Mouse (Mus musculus) lung, embryonic 15.5 days (tissue): ENCODE data around the gene Snx9. TPM values are rescaled to one million over a fixed set of nuclear protein-coding genes. Genes with fewer than 3 reads are reported as not detected.

Source experiments
- ATAC-seq: fragments of 200-750 bp; cut with Nextera tagmentation; 2 replicates; pipeline ENCODE4 v1.8.0; 2017; ENCODE audit warnings: moderate number of reproducible peaks, borderline replicate concordance; ENCODE audit not compliant: low FRiP score, low TSS enrichment; ENCODE audit errors: extremely low read depth
- H3K27ac ChIP-seq: fragments of 300-500 bp; sonication (generic); 2 replicates; pipeline ENCODE4 v1.5.1; 2015; ENCODE audit warnings: moderate library complexity, mild to moderate bottlenecking, inconsistent platforms
- H3K27me3 ChIP-seq: fragments of 300-500 bp; sonication (generic); 2 replicates; pipeline ENCODE4 v1.6.1; 2015; ENCODE audit warnings: inconsistent platforms
- H3K36me3 ChIP-seq: fragments of 300-500 bp; sonication (generic); 2 replicates; pipeline ENCODE4 v1.6.1; 2015; ENCODE audit warnings: inconsistent platforms
- H3K4me1 ChIP-seq: fragments of 300-500 bp; sonication (generic); 2 replicates; pipeline ENCODE4 v1.6.1; 2015; ENCODE audit warnings: inconsistent platforms
- H3K4me2 ChIP-seq: fragments of 300-500 bp; sonication (generic); 2 replicates; pipeline ENCODE4 v1.6.1; 2015; ENCODE audit warnings: inconsistent platforms, mild to moderate bottlenecking, moderate library complexity
- H3K4me3 ChIP-seq: fragments of 300-500 bp; sonication (generic); 2 replicates; pipeline ENCODE4 v1.5.1; 2015; ENCODE audit warnings: mild to moderate bottlenecking, inconsistent platforms
- H3K9ac ChIP-seq: fragments of 300-500 bp; sonication (generic); 2 replicates; pipeline ENCODE4 v1.6.1; 2015; ENCODE audit warnings: inconsistent platforms
- H3K9me3 ChIP-seq: fragments of 300-500 bp; sonication (generic); 2 replicates; pipeline ENCODE4 v1.6.1; 2016; ENCODE audit warnings: inconsistent platforms
- WGBS: fragments of 180-500 bp; shearing (Covaris S2); methylation state at CpG from one replicate; pipeline ENCODE4 v1.1.7; 2015; 5-methylcytosine and 5-hydroxymethylcytosine counted together
- polyA plus RNA-seq: library from polyadenylated mRNA; unstranded; fragments of >200 nt; fragmentation: Nextera tagmentation; extraction: Ambion mirVana; gene quantifications from 2 replicates; pipeline ENCODE4 v1.2.1, GENCODE M21; 2015

Snx9 gene
- polyA plus RNA-seq, 1 experiment from 2014 or later = 29.5 TPM

- no peak overlapping the region for H3K9ac ChIP-seq
- WGBS = 61% methylated on average over 12 of the region's 12 CpGs
- no peaks in the 10 kb centered on the region for H3K4me1 ChIP-seq
- H3K4me3 ChIP-seq = no peak overlapping the region
- no peaks in the 10 kb centered on the region for H3K27me3 ChIP-seq
- no peaks in the 10 kb centered on the region for H3K9me3 ChIP-seq
- H3K4me2 ChIP-seq = no peak overlapping the region
- H3K27ac ChIP-seq = no peak overlapping the region
- peaks cover 30% of the 10 kb centered on the region; the same call in 1 of the 2 replicates for H3K36me3 ChIP-seq
- ATAC-seq = no peak
Measured at GRCm38 (mm10) chr17:5911591-5911990, 70.5 kb downstream of the Snx9 start.

- Histone ChIP-seq H3K27me3 (no peaks in the 10 kb centered on the region), H3K9me3 (no peaks in the 10 kb centered on the region), H3K4me1 (no peaks in the 10 kb centered on the region), H3K9ac (no peak overlapping the region), H3K4me3 (no peak overlapping the region), H3K27ac (no peak overlapping the region), H3K4me2 (no peak overlapping the region), H3K36me3 (peaks cover 25% of the 10 kb centered on the region; the same call in 1 of the 2 replicates)
- ATAC-seq = no peak
- 73% methylated on average over 4 of the region's 4 CpGs for WGBS
Measured at GRCm38 (mm10) chr17:5912797-5913196, 71.7 kb downstream of the Snx9 start.

- ATAC-seq = no peak
- Histone ChIP-seq H3K27ac (no peak overlapping the region), H3K27me3 (no peaks in the 10 kb centered on the region), H3K36me3 (peaks cover 24% of the 10 kb centered on the region), H3K4me2 (no peak overlapping the region), H3K4me3 (no peak overlapping the region), H3K9ac (no peak overlapping the region), H3K4me1 (no peaks in the 10 kb centered on the region), H3K9me3 (no peaks in the 10 kb centered on the region)
- 74% methylated on average over 5 of the region's 5 CpGs for WGBS
Measured at GRCm38 (mm10) chr17:5914217-5914616, 73.1 kb downstream of the Snx9 start.

GRCm38 (mm10) chr17:5921954-5922353 is 80.8 kb downstream of the Snx9 start:
- no peaks in the 10 kb centered on the region for H3K4me1 ChIP-seq
- no peak overlapping the region for H3K4me2 ChIP-seq
- H3K9ac ChIP-seq = no peak overlapping the region
- no peak overlapping the region for H3K27ac ChIP-seq
- H3K9me3 ChIP-seq = no peaks in the 10 kb centered on the region
- no peaks in the 10 kb centered on the region for H3K27me3 ChIP-seq
- H3K36me3 ChIP-seq = peaks cover 47% of the 10 kb centered on the region
- no peak for ATAC-seq
- WGBS = 94% methylated on average over 8 of the region's 8 CpGs
- H3K4me3 ChIP-seq = no peak overlapping the region

- no peak overlapping the region for H3K4me2 ChIP-seq
- WGBS = 69% methylated on average over 9 of the region's 9 CpGs
- no peak overlapping the region for H3K27ac ChIP-seq
- H3K4me3 ChIP-seq = no peak overlapping the region
- no peak for ATAC-seq
- no peaks in the 10 kb centered on the region for H3K27me3 ChIP-seq
- peaks cover 57% of the 10 kb centered on the region for H3K36me3 ChIP-seq
- H3K9me3 ChIP-seq = no peaks in the 10 kb centered on the region
- H3K9ac ChIP-seq = no peak overlapping the region
- H3K4me1 ChIP-seq = no peaks in the 10 kb centered on the region
Measured at GRCm38 (mm10) chr17:5923281-5923680, 82.2 kb downstream of the Snx9 start.

GRCm38 (mm10) chr17:5924238-5924637 is 83.1 kb downstream of the Snx9 start:
- peaks cover 55% of the 10 kb centered on the region for H3K36me3 ChIP-seq
- H3K27me3 ChIP-seq = no peaks in the 10 kb centered on the region
- no peaks in the 10 kb centered on the region for H3K4me1 ChIP-seq
- no peaks in the 10 kb centered on the region for H3K9me3 ChIP-seq
- H3K27ac ChIP-seq = no peak overlapping the region
- no peak overlapping the region for H3K4me3 ChIP-seq
- no peak for ATAC-seq
- WGBS = 74% methylated on average over 8 of the region's 8 CpGs
- H3K9ac ChIP-seq = no peak overlapping the region
- no peak overlapping the region for H3K4me2 ChIP-seq

- H3K9me3 ChIP-seq = no peaks in the 10 kb centered on the region
- no peak overlapping the region for H3K27ac ChIP-seq
- H3K27me3 ChIP-seq = no peaks in the 10 kb centered on the region
- 62% methylated on average over 7 of the region's 7 CpGs for WGBS
- H3K4me3 ChIP-seq = no peak overlapping the region
- H3K4me1 ChIP-seq = no peaks in the 10 kb centered on the region
- H3K9ac ChIP-seq = no peak overlapping the region
- H3K36me3 ChIP-seq = peaks cover 47% of the 10 kb centered on the region
- no peak for ATAC-seq
- no peak overlapping the region for H3K4me2 ChIP-seq
Measured at GRCm38 (mm10) chr17:5926710-5927109, 85.6 kb downstream of the Snx9 start.

- Histone ChIP-seq H3K4me3 (no peak overlapping the region), H3K27me3 (no peaks in the 10 kb centered on the region), H3K4me1 (no peaks in the 10 kb centered on the region), H3K9me3 (no peaks in the 10 kb centered on the region), H3K9ac (no peak overlapping the region), H3K4me2 (no peak overlapping the region), H3K27ac (no peak overlapping the region), H3K36me3 (peaks cover 39% of the 10 kb centered on the region)
- WGBS = 78% methylated on average over 6 of the region's 6 CpGs
- ATAC-seq = no peak
Measured at GRCm38 (mm10) chr17:5929031-5929430, 87.9 kb downstream of the Snx9 start.

- Histone ChIP-seq H3K9me3 (no peaks in the 10 kb centered on the region), H3K4me2 (no peak overlapping the region), H3K4me1 (peaks cover 12% of the 10 kb centered on the region), H3K4me3 (no peak overlapping the region), H3K27ac (no peak overlapping the region), H3K36me3 (peaks cover 26% of the 10 kb centered on the region), H3K27me3 (no peaks in the 10 kb centered on the region), H3K9ac (no peak overlapping the region)
- no peak for ATAC-seq
- 77% methylated on average over 5 of the region's 5 CpGs for WGBS
Measured at GRCm38 (mm10) chr17:5932161-5932560, 91.0 kb downstream of the Snx9 start.

GRCm38 (mm10) chr17:5934554-5935324 is 93.6 kb downstream of the Snx9 start:
- 0 out of 2 replicates have a peak, but pooled peaks cover under 1% of the 10 kb centered on the region for H3K27me3 ChIP-seq
- peak overlapping the region; percentile 50 for H3K9ac ChIP-seq
- H3K9me3 ChIP-seq = no peaks in the 10 kb centered on the region
- under 1% methylated on average over 30 of the region's 30 CpGs for WGBS
- peak overlapping the region; percentile 58 for H3K4me2 ChIP-seq
- peak overlapping the region; percentile 35 for H3K4me3 ChIP-seq
- no peak overlapping the region for H3K27ac ChIP-seq
- ATAC-seq = peak; percentile 89
- H3K4me1 ChIP-seq = peaks cover 12% of the 10 kb centered on the region
- peaks cover 5% of the 10 kb centered on the region; the same call in 1 of the 2 replicates for H3K36me3 ChIP-seq

- Histone ChIP-seq H3K27ac (no peak overlapping the region), H3K36me3 (peaks cover 5% of the 10 kb centered on the region; the same call in 1 of the 2 replicates), H3K4me3 (no peak overlapping the region), H3K4me2 (peak overlapping the region; percentile 58; the same call in 1 of the 2 replicates), H3K27me3 (peaks cover 6% of the 10 kb centered on the region; the same call in 1 of the 2 replicates), H3K4me1 (peaks cover 14% of the 10 kb centered on the region), H3K9ac (no peak overlapping the region), H3K9me3 (no peaks in the 10 kb centered on the region)
- no peak for ATAC-seq
- WGBS = 54% methylated on average over 3 of the region's 3 CpGs
Measured at GRCm38 (mm10) chr17:5935680-5936079, 94.6 kb downstream of the Snx9 start.

GRCm38 (mm10) chr17:5936276-5936675 is 95.1 kb downstream of the Snx9 start:
- Histone ChIP-seq H3K27me3 (peaks cover 6% of the 10 kb centered on the region; the same call in 1 of the 2 replicates), H3K36me3 (peaks cover 2% of the 10 kb centered on the region; the same call in 1 of the 2 replicates), H3K4me1 (peaks cover 16% of the 10 kb centered on the region), H3K27ac (no peak overlapping the region), H3K4me3 (no peak overlapping the region), H3K4me2 (no peak overlapping the region), H3K9me3 (no peaks in the 10 kb centered on the region), H3K9ac (no peak overlapping the region)
- WGBS = 65% methylated on average over 14 of the region's 14 CpGs
- ATAC-seq = no peak
